Mouse (Mus musculus) c-Kit-negative CD71-positive TER-119-positive erythroid progenitor cells, embryonic 14.5 days (primary cell): ENCODE measurements around the gene Nectin3.

Source experiments
- DNase-seq: peaks from one replicate; pipeline ENCODE4 v3.0.0-alpha.2; 2013; ENCODE audit warnings: low read depth, low spot score

Nectin3 gene

DNA sequence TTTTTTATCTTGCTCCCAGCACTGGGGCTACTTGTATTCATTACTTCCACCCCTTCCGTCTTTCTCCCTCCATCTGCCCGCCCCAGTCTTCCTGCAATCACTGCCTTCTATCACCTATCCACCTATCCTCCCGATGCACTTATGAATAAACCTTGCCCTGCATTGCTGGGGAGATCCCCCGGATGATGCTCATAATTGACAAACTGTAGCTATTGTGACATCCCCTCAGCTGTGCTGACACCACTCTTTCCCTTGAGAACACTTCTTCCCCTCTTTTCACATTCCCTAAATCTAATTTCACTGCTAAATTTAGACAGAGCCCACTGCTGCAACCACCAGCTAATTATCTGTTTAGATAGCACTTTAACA is at the start of gene Nectin3:
Nectin3 (minus strand) TSS at position 105 of the 369 bp plus-strand sequence.
- no peak for DNase-seq

GRCm38 (mm10) chr16:46538092-46538491 is 39.8 kb upstream of the Nectin3 start:
- no peak for DNase-seq

GRCm38 (mm10) chr16:46532465-46533254 is 34.3 kb upstream of the Nectin3 start:
- DNase-seq, result no peak

- no peak for DNase-seq
Observed at GRCm38 (mm10) chr16:46531023-46531422, 32.7 kb upstream of the Nectin3 start.

DNA sequence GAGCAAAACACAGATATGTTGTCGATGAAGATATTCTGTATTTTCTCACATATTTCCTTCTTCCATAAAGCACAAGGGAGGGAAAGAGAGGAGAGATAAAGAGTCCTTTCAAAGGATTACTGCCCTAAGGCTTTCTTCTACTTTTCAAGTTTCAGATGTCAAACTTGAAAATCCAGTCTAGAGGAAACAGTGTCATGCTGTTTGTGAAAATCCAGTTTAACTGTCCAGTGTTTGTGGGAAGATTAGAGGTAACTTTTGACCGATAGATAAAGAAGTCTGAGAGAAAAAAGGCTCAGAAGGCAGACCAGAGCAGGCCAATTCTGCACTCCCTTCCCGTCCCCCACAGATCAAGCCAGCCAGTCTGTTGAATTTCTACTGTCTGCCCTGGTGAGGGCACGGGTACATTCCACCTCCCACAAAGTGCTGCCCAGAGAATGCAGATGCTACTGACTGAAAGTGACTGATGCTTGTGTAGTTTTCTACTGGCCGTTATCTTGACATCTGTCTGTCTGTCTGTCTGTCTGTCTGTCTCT is 22.6 kb upstream of the Nectin3 start:
- DNase-seq, result no peak

GRCm38 (mm10) chr16:46519606-46520005 is 21.3 kb upstream of the Nectin3 start:
- no peak for DNase-seq

DNA sequence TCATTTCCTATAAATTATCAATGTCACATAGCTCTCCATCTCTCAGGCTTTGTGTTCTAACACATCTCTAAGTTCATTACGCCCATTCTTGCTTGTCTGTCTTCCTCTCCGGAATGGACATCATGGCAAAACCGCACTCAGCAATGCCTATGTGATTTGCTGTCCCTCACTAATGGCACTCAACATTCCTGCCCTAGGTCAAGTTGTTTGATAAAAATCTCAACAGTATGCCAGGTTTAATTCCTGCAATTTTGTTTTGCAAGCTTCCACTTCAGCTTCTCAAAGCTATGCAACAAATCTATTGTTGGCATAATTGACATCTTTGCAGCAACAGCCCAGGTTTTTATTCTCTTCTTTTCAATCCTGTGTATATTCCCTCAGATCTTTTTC is 9.6 kb upstream of the Nectin3 start:
- DNase-seq, result no peak

DNA sequence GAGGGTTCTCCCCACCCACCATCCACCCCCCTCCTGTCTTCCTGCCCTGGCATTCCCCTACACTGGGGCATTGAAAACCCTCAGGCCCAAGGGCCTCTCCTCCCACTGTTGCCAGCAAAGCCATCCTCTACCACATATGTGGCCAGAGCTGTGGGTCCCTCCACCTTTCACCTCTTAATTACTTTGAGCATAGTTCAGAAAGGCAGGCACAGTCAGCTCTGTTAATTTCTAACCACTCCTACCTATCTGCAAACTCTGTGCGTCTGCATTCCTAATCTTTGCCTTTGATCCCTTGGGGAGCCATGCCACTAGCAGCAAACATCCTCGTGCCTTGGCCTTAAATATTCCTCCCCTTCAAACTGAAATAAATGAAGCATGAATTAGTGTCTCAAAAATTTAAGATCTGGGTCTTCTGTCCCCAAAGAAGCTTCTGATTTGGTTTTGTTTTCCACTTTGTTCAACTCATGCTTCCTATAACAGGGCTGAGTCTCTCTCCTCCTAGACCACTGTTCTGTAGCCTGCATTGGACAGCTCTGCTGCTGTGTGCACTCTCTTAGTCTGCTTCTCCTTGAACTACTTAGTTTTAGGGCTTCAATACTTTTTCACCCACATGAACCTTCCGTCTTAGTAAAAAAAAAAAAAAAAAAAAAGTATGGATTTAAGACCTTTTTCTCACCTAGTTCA is 9.1 kb upstream of the Nectin3 start:
- no peak for DNase-seq

DNA sequence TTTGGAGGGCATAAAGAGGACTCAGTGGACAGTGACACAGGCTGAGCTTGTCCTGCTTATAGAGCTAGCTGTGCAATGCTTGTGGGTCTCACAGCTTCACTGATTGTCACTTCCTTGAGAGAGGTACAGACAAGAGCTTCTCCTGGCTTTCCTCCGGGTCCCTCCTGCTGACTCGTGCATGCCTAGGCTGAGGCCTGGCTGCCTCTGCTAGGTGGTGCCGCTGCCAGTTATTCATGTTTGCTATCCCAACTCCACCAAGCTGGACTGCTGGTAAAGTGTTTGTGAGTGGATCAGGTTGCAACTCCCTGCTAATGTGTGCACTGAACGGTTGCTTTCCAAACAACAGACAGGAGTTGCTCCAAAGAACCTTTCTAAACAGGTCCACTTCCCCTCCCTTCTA is 5.7 kb upstream of the Nectin3 start:
- DNase-seq, result no peak

DNA sequence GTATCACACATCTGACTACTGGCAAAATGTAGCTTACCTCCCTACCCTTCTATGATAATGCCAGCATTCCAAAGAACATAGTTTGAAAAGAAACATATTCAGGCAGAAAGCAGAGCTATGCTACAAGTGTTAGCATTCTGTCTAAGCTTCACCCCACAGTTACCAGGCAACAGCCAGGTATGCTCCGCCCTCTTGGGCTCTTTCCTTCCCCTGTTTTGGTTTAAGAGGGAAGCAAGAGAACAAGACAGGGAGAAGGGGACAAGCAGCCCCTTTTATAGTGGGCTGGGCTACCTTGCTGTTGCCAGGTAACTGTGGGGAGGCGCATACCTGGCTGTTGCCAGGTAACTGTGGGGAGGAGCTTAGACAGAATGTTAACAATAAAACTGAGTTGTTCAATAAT is 4.0 kb upstream of the Nectin3 start:
- DNase-seq, result no peak

DNA sequence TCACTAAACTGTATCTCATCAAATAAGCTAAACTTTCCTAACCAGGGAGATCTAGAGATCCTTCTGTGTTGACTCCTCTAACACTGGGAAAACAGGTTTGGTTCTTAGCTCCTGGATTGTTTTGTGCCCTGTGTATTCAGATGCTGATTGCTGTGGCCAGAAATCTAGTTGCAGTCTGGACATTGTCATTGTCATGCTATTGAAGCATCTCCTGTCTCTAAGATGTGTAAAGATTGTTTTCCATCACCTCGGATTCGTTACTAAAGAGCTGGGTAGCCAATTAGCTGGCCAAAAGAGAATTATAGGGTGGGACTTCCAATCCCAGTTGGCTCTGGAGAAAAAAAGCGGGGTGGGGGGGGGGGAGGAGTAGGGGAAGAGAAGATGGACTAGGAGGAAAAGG is 2.4 kb upstream of the Nectin3 start:
- DNase-seq, result no peak

DNA sequence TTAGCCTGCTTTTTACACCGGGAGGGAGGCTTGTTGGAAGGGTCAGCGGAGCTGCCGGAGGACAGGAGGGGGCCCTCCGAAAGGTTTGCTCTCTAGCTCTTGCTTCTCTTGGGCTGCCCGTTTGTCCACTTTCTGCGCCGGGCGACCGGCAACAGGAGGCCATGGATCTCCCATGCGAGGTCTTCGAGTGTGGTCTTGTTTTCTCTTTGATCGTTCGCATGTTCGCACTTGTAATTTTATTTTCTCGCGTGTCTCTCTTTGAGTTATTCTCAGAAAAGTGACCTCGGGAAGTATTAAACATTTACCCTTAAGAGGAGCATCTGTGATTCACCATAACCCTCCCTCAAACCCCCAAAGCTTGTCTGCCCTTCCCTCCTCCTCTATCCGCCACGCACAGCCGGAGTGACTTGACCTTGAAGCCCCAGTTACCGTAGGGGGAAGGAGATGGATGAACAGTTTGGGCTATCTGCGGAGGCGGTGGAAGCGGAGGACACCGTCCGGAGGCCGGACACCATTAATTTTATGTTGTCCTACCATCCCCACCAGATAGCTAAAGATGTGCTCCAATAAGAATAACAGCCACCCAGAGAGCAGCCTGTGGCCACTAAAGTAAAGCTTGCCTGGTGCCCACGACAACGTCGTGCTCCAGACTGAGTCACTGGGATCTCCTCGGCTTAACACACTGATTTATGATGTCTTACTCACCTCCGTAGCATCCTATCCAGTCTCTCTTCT is 472 bp downstream of the Nectin3 start:
- DNase-seq, result no peak

GRCm38 (mm10) chr16:46496889-46497685 is 1.2 kb downstream of the Nectin3 start:
- DNase-seq, result no peak

GRCm38 (mm10) chr16:46496031-46496868 is 2.1 kb downstream of the Nectin3 start:
- no peak for DNase-seq

GRCm38 (mm10) chr16:46495201-46495600 is 3.1 kb downstream of the Nectin3 start:
- no peak for DNase-seq

DNA sequence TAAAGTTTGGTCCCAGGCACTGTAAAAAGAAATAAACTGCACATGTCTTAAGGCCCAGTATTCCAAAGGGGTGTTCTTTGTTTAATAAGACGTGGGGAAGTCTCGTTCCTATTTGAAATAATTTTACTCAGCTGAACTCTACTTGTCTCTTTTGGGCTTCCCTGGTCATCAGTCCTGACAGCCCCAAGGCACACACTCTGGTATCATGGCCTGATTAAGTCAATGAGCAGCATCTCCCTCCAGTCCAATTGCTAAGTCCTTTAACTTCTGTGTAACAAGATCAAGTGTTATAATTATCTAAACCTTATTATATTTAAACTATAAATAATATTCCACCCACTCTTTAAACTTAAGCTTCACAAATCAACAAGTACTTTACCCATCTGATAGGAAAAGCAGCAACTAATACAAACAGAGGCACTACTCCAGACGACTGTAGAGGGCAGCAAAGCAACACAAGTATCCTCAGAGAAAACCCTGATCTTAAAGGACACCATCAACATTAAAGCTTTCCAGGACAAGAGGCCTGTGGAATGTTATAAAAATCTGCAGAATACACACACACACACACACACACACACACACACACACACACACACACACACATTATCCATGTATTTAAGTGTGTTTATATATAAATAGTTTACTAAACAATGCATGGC is 10.8 kb downstream of the Nectin3 start:
- no peak for DNase-seq

GRCm38 (mm10) chr16:46477336-46477735 is 21.0 kb downstream of the Nectin3 start:
- DNase-seq, result no peak

DNA sequence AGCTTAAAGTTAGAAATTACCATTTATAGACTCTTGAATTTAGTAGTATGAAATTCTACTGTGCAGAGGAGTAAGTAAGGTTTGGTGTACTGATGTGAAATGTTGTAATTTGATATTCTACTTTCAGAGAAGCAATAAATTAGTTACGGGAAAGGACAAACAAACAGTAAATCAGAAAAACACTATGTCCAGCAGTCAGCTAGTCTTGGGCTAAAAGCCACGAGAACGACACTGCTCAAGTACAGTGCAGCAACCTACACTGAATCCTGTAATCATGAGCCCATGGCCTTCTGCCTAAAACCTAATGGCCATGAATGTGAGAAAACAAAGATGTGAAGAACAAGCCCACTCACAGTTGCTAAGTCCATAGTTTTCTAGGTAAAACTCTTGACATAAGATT is 46.9 kb downstream of the Nectin3 start:
- DNase-seq, result no peak

DNA sequence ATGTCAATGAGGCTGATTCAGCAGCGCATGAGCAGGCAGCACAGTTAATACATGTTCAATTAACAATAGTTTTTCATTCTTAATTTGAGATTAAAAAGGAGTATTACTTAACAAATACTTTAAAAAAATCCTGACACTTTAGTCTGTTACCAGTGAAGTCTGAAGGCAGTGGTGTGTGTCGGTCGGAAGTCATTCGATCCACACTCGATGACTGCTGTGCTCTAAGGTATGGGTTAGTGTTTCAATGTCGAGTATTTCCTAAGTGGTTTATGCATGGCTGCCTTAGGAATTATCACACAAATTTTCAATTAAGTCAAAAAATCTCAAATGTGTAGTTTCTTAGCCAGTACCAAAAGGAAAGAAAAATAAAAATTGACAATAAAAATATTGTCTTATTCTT is 49.3 kb downstream of the Nectin3 start:
- no peak for DNase-seq

DNA sequence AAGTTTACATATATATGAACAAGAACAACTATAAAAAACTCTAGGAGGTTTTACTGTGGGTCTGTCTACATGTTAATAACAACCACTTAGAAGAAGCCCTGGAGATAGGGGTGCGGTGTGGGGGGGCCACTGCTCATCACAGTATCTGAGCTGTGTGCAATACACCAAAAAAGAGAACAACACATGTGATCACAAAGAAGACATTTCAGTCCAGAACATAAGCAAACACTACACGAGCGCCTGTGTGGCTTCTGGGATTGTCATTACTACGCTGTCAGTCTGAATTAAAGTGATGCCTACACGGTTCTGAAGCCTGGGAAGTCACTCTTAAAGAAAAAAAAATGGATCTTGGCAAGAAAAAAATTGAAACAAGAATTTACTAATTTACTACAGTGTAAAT is 67.0 kb downstream of the Nectin3 start:
- no peak for DNase-seq
